Mouse (Mus musculus) heart, embryonic 10.5 days (tissue): ENCODE measurements at regions not wholly inside any gene's neighbourhood (a gene's known extent, or its start where the extent isn't known, plus 50 kb on each side); places are given as distances from the start of the nearest gene placed in this dataset.

Source experiments
- DNase-seq: peaks from one replicate; pipeline ENCODE4 v3.0.0-alpha.2; 2017; ENCODE audit warnings: low spot score
- H3K27ac ChIP-seq: fragments of 300-500 bp; sonication (generic); 2 replicates; pipeline ENCODE4 v1.5.1; 2016; ENCODE audit warnings: mild to moderate bottlenecking
- H3K27me3 ChIP-seq: fragments of 300-500 bp; sonication (generic); 2 replicates; pipeline ENCODE4 v1.6.1; 2016; ENCODE audit warnings: mild to moderate bottlenecking; ENCODE audit not compliant: poor library complexity, insufficient read depth, severe bottlenecking
- H3K36me3 ChIP-seq: fragments of 300-500 bp; sonication (generic); 2 replicates; pipeline ENCODE4 v1.6.1; 2016; ENCODE audit warnings: mild to moderate bottlenecking, moderate library complexity
- H3K4me1 ChIP-seq: fragments of 300-500 bp; sonication (generic); 2 replicates; pipeline ENCODE4 v1.6.1; 2016; ENCODE audit warnings: mild to moderate bottlenecking
- H3K4me3 ChIP-seq: fragments of 300-500 bp; sonication (generic); 2 replicates; pipeline ENCODE4 v1.5.1; 2016; ENCODE audit warnings: mild to moderate bottlenecking, moderate library complexity
- H3K9me3 ChIP-seq: fragments of 300-500 bp; sonication (generic); 2 replicates; pipeline ENCODE4 v1.6.1; 2016; ENCODE audit warnings: mild to moderate bottlenecking, moderate library complexity
- WGBS: fragments of 180-500 bp; shearing (Covaris S2); methylation state at CpG from one replicate; pipeline ENCODE4 v1.1.7; 2016; 5-methylcytosine and 5-hydroxymethylcytosine counted together

- WGBS = 87% methylated on average over 3 of the region's 3 CpGs
- Histone ChIP-seq H3K27me3 (no peaks in the 10 kb centered on the region), H3K27ac (no peak overlapping the region), H3K4me3 (no peak overlapping the region), H3K9me3 (no peaks in the 10 kb centered on the region), H3K36me3 (no peaks in the 10 kb centered on the region), H3K4me1 (no peaks in the 10 kb centered on the region)
- DNase-seq = no peak
Measured at GRCm38 (mm10) chr2:84075944-84076343, 85.6 kb downstream of the Gm13691 start.

DNA sequence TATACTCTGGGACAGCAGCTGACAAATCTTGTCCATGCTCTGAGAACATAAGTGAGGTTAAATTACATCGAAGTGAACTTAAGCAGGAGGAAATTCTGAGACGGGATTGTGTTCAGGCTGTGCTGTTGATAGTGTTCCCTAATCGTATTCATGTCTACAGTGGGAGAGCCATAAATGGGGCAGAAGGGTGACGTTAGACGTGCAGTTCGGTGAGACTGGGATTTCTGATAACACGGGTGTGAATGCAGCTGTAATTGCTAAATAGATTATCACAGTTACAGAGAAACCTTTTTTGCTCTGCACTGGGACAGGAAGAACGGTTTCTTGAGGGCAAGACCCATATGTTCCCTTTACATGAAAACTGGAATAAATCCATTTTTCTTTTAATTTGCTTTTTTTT lies 88.9 kb downstream of the Gm13691 start:
- 67% methylated on average over 8 of the region's 8 CpGs for WGBS
- no peaks in the 10 kb centered on the region for H3K9me3 ChIP-seq

GRCm38 (mm10) chr2:84080228-84080627 lies 89.9 kb downstream of the Gm13691 start:
- no peaks in the 10 kb centered on the region for H3K36me3 ChIP-seq
- no peaks in the 10 kb centered on the region for H3K4me1 ChIP-seq
- no peak overlapping the region for H3K27ac ChIP-seq
- H3K4me3 ChIP-seq = no peak overlapping the region
- DNase-seq = no peak
- whole genome bisulfite sequencing = 61% methylated on average over 3 of the region's 3 CpGs
- H3K9me3 ChIP-seq = no peaks in the 10 kb centered on the region
- H3K27me3 ChIP-seq = no peaks in the 10 kb centered on the region

More for the DNA sequence above, 88.9 kb downstream of the Gm13691 start:
- H3K27ac ChIP-seq = no peak overlapping the region
- no peak for DNase-seq
- H3K4me1 ChIP-seq = no peaks in the 10 kb centered on the region
- no peak overlapping the region for H3K4me3 ChIP-seq
- H3K36me3 ChIP-seq = no peaks in the 10 kb centered on the region
- H3K27me3 ChIP-seq = no peaks in the 10 kb centered on the region

DNA sequence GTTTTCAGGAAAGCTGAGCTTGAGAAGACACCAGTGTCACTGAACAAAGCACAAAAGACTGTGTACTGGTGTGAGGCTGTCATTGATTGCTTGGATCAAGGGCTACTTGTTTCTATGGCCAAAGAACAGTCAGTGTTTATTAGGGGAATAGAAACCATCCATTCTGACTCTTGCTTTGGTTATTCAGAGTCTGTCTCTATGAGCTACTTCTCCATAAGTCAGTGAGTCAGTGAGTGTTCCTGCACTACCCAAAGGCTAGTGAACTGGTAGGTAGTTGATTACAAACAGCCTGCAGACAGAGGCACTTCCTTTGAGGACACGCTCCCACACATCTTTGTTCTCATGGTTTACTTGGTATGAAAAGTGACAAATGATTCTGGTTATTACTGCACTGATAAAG lies 104.4 kb downstream of the Gm13691 start:
- Histone ChIP-seq H3K27me3 (no peaks in the 10 kb centered on the region), H3K4me3 (no peak overlapping the region), H3K36me3 (no peaks in the 10 kb centered on the region), H3K4me1 (no peaks in the 10 kb centered on the region), H3K27ac (no peak overlapping the region), H3K9me3 (no peaks in the 10 kb centered on the region)
- WGBS = 79% methylated on average over 1 of the region's 1 CpGs
- DNase-seq = no peak

- Histone ChIP-seq H3K4me1 (no peaks in the 10 kb centered on the region), H3K36me3 (no peaks in the 10 kb centered on the region), H3K9me3 (no peaks in the 10 kb centered on the region), H3K4me3 (no peak overlapping the region), H3K27me3 (no peaks in the 10 kb centered on the region), H3K27ac (no peak overlapping the region)
- DNase-seq = no peak
- 84% methylated on average over 4 of the region's 4 CpGs for WGBS
Measured at GRCm38 (mm10) chr2:84098746-84099145, 108.4 kb downstream of the Gm13691 start.

DNA sequence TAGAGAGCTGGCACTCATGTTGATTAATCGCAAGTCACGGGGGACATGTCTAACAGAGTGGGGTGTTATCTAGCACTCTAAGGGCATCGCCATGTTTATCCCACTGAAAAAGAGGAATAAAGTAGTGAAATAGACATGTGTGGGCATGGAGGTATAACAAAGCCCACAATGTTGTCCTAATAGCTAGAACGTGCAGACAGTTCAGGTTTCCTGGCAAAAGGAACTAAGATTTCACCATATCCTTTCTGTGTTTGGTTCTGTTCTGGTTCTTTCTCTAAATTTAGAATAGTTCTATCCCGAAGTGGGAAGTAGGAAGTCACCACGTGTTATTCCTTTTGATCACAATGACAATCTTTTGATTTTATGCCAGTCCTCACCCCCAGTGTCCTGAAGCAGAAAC lies 123.2 kb downstream of the Gm13691 start:
- no peaks in the 10 kb centered on the region for H3K36me3 ChIP-seq
- WGBS = 73% methylated on average over 6 of the region's 6 CpGs
- DNase-seq = no peak

DNA sequence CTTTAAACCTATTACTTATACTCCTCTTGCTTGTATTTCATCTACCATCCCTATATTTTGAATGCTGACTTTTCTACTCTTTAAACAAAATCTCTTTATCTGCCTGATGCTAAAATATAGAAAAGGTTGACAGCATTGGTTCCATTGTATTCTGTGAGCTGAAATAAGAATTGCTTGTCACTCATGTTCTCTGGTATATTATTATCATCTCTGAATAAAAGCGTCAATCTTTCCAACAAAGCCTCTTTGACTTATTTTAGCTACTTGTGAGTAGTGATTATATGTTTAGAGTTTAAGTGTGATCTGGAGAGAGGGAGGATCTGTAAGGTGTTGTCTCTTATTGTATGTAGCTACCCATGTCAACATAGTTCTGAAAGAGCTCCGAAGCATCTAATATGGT lies 129.5 kb downstream of the Gm13691 start:
- Histone ChIP-seq H3K27me3 (no peaks in the 10 kb centered on the region), H3K4me3 (no peak overlapping the region), H3K36me3 (no peaks in the 10 kb centered on the region), H3K4me1 (no peaks in the 10 kb centered on the region), H3K27ac (no peak overlapping the region), H3K9me3 (no peaks in the 10 kb centered on the region)
- 92% methylated on average over 2 of the region's 2 CpGs for WGBS
- no peak for DNase-seq

More for the DNA sequence above, 123.2 kb downstream of the Gm13691 start:
- no peak overlapping the region for H3K4me3 ChIP-seq
- H3K27ac ChIP-seq = no peak overlapping the region
- no peaks in the 10 kb centered on the region for H3K9me3 ChIP-seq
- no peaks in the 10 kb centered on the region for H3K27me3 ChIP-seq
- no peaks in the 10 kb centered on the region for H3K4me1 ChIP-seq

DNA sequence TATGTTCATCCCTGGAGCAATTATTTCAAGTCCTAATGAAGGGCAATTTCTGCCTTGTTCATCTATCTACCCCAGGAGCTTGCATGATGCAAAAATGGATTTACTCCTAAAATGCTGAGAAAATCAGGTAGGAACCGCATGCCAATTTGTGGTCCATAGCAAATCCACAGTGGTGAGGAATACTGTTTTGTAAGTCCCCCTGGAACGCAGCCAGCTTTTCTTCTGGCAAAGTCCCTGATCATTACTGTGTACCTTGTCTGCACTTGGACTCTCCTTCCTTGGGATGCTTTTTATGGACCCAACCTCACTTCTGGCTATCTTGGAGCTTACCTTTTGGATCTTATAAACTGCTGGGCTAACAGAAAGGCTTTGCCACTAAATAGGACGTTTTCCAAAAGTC lies 137.2 kb downstream of the Gm13691 start:
- 76% methylated on average over 3 of the region's 3 CpGs for WGBS
- Histone ChIP-seq H3K27ac (no peak overlapping the region), H3K27me3 (no peaks in the 10 kb centered on the region), H3K36me3 (no peaks in the 10 kb centered on the region), H3K9me3 (no peaks in the 10 kb centered on the region), H3K4me1 (no peaks in the 10 kb centered on the region), H3K4me3 (no peak overlapping the region)
- DNase-seq = no peak

- H3K4me1 ChIP-seq = no peaks in the 10 kb centered on the region
- no peaks in the 10 kb centered on the region for H3K27me3 ChIP-seq
- no peaks in the 10 kb centered on the region for H3K9me3 ChIP-seq
- no peak overlapping the region for H3K27ac ChIP-seq
- H3K4me3 ChIP-seq = no peak overlapping the region
- H3K36me3 ChIP-seq = no peaks in the 10 kb centered on the region
- DNase-seq = no peak
Measured at GRCm38 (mm10) chr2:84161742-84162141, 171.4 kb downstream of the Gm13691 start.

DNA sequence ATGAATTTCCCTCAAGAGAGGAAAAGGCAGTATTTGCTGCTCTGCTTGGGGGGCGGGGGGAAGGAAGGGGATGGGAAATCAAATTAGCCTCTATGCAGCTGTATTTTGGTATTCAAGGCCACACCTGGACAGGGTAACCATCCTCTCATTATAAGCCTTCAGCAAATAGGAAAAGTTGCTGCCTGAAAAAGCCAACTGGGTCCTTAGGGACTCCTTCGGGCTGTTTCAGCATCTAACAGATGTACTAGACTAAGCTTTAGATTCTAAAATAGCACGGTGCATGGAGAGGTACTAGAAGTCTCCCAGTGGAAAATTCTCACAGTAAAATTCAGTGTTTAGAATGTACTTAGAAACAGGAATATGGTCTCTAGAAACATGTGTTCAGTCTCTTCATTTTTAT lies 183.1 kb downstream of the Gm13691 start:
- no peaks in the 10 kb centered on the region for H3K36me3 ChIP-seq
- H3K27ac ChIP-seq = no peak overlapping the region
- no peaks in the 10 kb centered on the region for H3K9me3 ChIP-seq
- no peaks in the 10 kb centered on the region for H3K27me3 ChIP-seq
- 83% methylated on average over 3 of the region's 3 CpGs for WGBS
- H3K4me3 ChIP-seq = no peak overlapping the region
- DNase-seq = no peak
- no peaks in the 10 kb centered on the region for H3K4me1 ChIP-seq

- Histone ChIP-seq H3K36me3 (no peaks in the 10 kb centered on the region), H3K27me3 (no peaks in the 10 kb centered on the region), H3K4me1 (peaks cover 16% of the 10 kb centered on the region; the same call in 1 of the 2 replicates), H3K27ac (no peak overlapping the region), H3K4me3 (no peak overlapping the region; the same call in 1 of the 2 replicates), H3K9me3 (no peaks in the 10 kb centered on the region)
- 34% methylated on average over 5 of the region's 5 CpGs for WGBS
- no peak for DNase-seq
Measured at GRCm38 (mm10) chr2:84183624-84184287, 193.4 kb downstream of the Gm13691 start.

- peaks cover 16% of the 10 kb centered on the region; the same call in 1 of the 2 replicates for H3K4me1 ChIP-seq
- no peaks in the 10 kb centered on the region for H3K9me3 ChIP-seq
- 53% methylated on average over 19 of the region's 19 CpGs for WGBS
- peak; percentile 75 for DNase-seq
- H3K27ac ChIP-seq = peak overlapping the region; percentile 53; the same call in 1 of the 2 replicates
- no peak overlapping the region; the same call in 1 of the 2 replicates for H3K4me3 ChIP-seq
- no peaks in the 10 kb centered on the region for H3K27me3 ChIP-seq
- H3K36me3 ChIP-seq = no peaks in the 10 kb centered on the region
Measured at GRCm38 (mm10) chr2:84184288-84185015, 194.1 kb downstream of the Gm13691 start.

DNA sequence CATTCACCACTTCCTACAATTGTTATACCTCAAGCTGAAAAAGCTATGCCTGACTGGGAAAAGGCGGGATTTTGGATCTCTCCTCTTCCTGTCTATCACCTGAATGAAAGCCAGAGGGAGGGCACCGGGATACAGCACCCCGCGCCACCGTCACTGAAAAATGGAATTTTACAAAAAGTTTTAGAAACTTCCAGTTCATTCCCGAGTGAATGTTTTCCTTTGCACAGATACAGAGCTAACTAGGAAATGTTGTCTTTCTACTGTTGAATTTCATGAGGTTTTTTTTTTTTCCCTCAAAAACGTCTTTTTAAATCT lies 194.6 kb downstream of the Gm13691 start:
- Histone ChIP-seq H3K9me3 (no peaks in the 10 kb centered on the region), H3K4me1 (peaks cover 16% of the 10 kb centered on the region; the same call in 1 of the 2 replicates), H3K4me3 (no peak overlapping the region), H3K27ac (peak overlapping the region; percentile 53; the same call in 1 of the 2 replicates), H3K27me3 (no peaks in the 10 kb centered on the region), H3K36me3 (no peaks in the 10 kb centered on the region)
- DNase-seq = no peak
- WGBS = 64% methylated on average over 7 of the region's 7 CpGs
